Mouse (Mus musculus) lung, embryonic 16.5 days (tissue): ENCODE measurements around the gene Scfd2. TPM values are rescaled to one million over a fixed set of nuclear protein-coding genes. Genes with fewer than 3 reads are reported as not detected.

Experiments
- ATAC-seq: fragments of 200-750 bp; cut with Nextera tagmentation; 2 replicates; pipeline ENCODE4 v1.8.0; 2017; ENCODE audit warnings: low read depth, mild to moderate bottlenecking, moderate library complexity
- H3K27ac ChIP-seq: fragments of 300-500 bp; sonication (generic); 2 replicates; pipeline ENCODE4 v1.5.1; 2014; ENCODE audit warnings: mild to moderate bottlenecking, control low read depth, low read length
- H3K27me3 ChIP-seq: fragments of 300-500 bp; sonication (generic); 2 replicates; pipeline ENCODE4 v1.6.1; 2014; ENCODE audit warnings: low read depth, low read length, mixed read lengths; ENCODE audit not compliant: control insufficient read depth, insufficient read depth
- H3K36me3 ChIP-seq: fragments of 300-500 bp; sonication (generic); 2 replicates; pipeline ENCODE4 v1.6.1; 2014; ENCODE audit warnings: low read length; ENCODE audit not compliant: control insufficient read depth, insufficient read depth
- H3K4me1 ChIP-seq: fragments of 300-500 bp; sonication (generic); replicated peaks from 2 replicates; pipeline ENCODE4 v1.6.1; 2014; ENCODE audit warnings: low read length, mixed read lengths; ENCODE audit not compliant: control insufficient read depth, insufficient read depth
- H3K4me2 ChIP-seq: fragments of 300-500 bp; sonication (generic); 2 replicates; pipeline ENCODE4 v1.6.1; 2014; ENCODE audit warnings: low read depth, low read length, control low read depth
- H3K4me3 ChIP-seq: fragments of 300-500 bp; sonication (generic); 2 replicates; pipeline ENCODE4 v1.5.1; 2014; ENCODE audit warnings: mild to moderate bottlenecking, low read length, control low read depth
- H3K9ac ChIP-seq: fragments of 300-500 bp; sonication (generic); 2 replicates; pipeline ENCODE4 v1.6.1; 2014; ENCODE audit warnings: low read length, control low read depth
- H3K9me3 ChIP-seq: fragments of 300-500 bp; sonication (generic); 2 replicates; pipeline ENCODE4 v1.6.1; 2016; ENCODE audit warnings: low read length; ENCODE audit not compliant: control insufficient read depth
- WGBS: fragments of 180-500 bp; shearing (Covaris S2); extraction: QIAGEN DNeasy Blood & Tissue Kit; methylation state at CpG from one replicate; pipeline ENCODE4 v1.1.7; 2014; 5-methylcytosine and 5-hydroxymethylcytosine counted together
- polyA plus RNA-seq: library from polyadenylated mRNA; unstranded; fragments of >200 nt; fragmentation: Nextera tagmentation; extraction: Ambion mirVana; gene quantifications from 2 replicates; pipeline ENCODE4 v1.2.1, GENCODE M21; 2015

Scfd2 gene
- polyA plus RNA-seq, 1 experiment from 2014 or later = 19.1 TPM

GRCm38 (mm10) chr5:74333258-74333657, 198.3 kb downstream of the Scfd2 start:
- H3K9me3 ChIP-seq = no peaks in the 10 kb centered on the region
- H3K36me3 ChIP-seq = no peaks in the 10 kb centered on the region
- H3K4me1 ChIP-seq = no peaks in the 10 kb centered on the region
- no peak overlapping the region for H3K27ac ChIP-seq
- H3K9ac ChIP-seq = no peak overlapping the region
- no peak overlapping the region for H3K4me3 ChIP-seq
- H3K27me3 ChIP-seq = no peaks in the 10 kb centered on the region
- no peak overlapping the region for H3K4me2 ChIP-seq
- no peak for ATAC-seq
- WGBS = 62% methylated on average over 3 of the region's 3 CpGs

- H3K27me3 ChIP-seq = no peaks in the 10 kb centered on the region
- H3K4me2 ChIP-seq = no peak overlapping the region
- H3K27ac ChIP-seq = no peak overlapping the region
- ATAC-seq = no peak
- no peak overlapping the region for H3K4me3 ChIP-seq
- WGBS = 83% methylated on average over 6 of the region's 6 CpGs
- H3K9ac ChIP-seq = no peak overlapping the region
- no peaks in the 10 kb centered on the region for H3K9me3 ChIP-seq
- no peaks in the 10 kb centered on the region for H3K4me1 ChIP-seq
- H3K36me3 ChIP-seq = no peaks in the 10 kb centered on the region
Observed at GRCm38 (mm10) chr5:74326228-74326627, 205.3 kb downstream of the Scfd2 start.

GRCm38 (mm10) chr5:74321010-74321746, 210.4 kb downstream of the Scfd2 start:
- no peak for ATAC-seq
- Histone ChIP-seq H3K27ac (no peak overlapping the region), H3K4me2 (no peak overlapping the region), H3K27me3 (no peaks in the 10 kb centered on the region), H3K9ac (no peak overlapping the region), H3K9me3 (no peaks in the 10 kb centered on the region), H3K4me1 (no peaks in the 10 kb centered on the region), H3K4me3 (no peak overlapping the region), H3K36me3 (no peaks in the 10 kb centered on the region)
- WGBS = 68% methylated on average over 10 of the region's 10 CpGs

GRCm38 (mm10) chr5:74319551-74319950, 212.0 kb downstream of the Scfd2 start:
- WGBS = 69% methylated on average over 2 of the region's 2 CpGs

GRCm38 (mm10) chr5:74317174-74317573, 214.4 kb downstream of the Scfd2 start:
- 80% methylated on average over 3 of the region's 3 CpGs for WGBS
- Histone ChIP-seq H3K27me3 (no peaks in the 10 kb centered on the region), H3K9me3 (no peaks in the 10 kb centered on the region), H3K9ac (no peak overlapping the region), H3K4me2 (no peak overlapping the region), H3K4me1 (no peaks in the 10 kb centered on the region), H3K27ac (no peak overlapping the region), H3K36me3 (no peaks in the 10 kb centered on the region), H3K4me3 (no peak overlapping the region)
- ATAC-seq = no peak

More at GRCm38 (mm10) chr5:74319551-74319950, 212.0 kb downstream of the Scfd2 start:
- Histone ChIP-seq H3K9me3 (no peaks in the 10 kb centered on the region), H3K4me3 (no peak overlapping the region), H3K27ac (no peak overlapping the region), H3K4me2 (no peak overlapping the region), H3K36me3 (no peaks in the 10 kb centered on the region), H3K4me1 (no peaks in the 10 kb centered on the region), H3K9ac (no peak overlapping the region), H3K27me3 (no peaks in the 10 kb centered on the region)
- no peak for ATAC-seq

- no peak for ATAC-seq
- 88% methylated on average over 11 of the region's 11 CpGs for WGBS
- no peak overlapping the region for H3K27ac ChIP-seq
- no peaks in the 10 kb centered on the region for H3K9me3 ChIP-seq
- no peak overlapping the region for H3K4me3 ChIP-seq
- H3K4me2 ChIP-seq = no peak overlapping the region
- no peaks in the 10 kb centered on the region for H3K27me3 ChIP-seq
- H3K9ac ChIP-seq = no peak overlapping the region
- no peaks in the 10 kb centered on the region for H3K4me1 ChIP-seq
- no peaks in the 10 kb centered on the region for H3K36me3 ChIP-seq
Observed at GRCm38 (mm10) chr5:74316333-74316945, 215.1 kb downstream of the Scfd2 start.

GRCm38 (mm10) chr5:74315471-74316245, 215.9 kb downstream of the Scfd2 start:
- Histone ChIP-seq H3K27me3 (no peaks in the 10 kb centered on the region), H3K27ac (no peak overlapping the region), H3K4me1 (no peaks in the 10 kb centered on the region), H3K4me2 (no peak overlapping the region), H3K4me3 (no peak overlapping the region), H3K36me3 (no peaks in the 10 kb centered on the region), H3K9ac (no peak overlapping the region), H3K9me3 (no peaks in the 10 kb centered on the region)
- WGBS = 63% methylated on average over 12 of the region's 12 CpGs
- no peak for ATAC-seq

- Histone ChIP-seq H3K9ac (no peak overlapping the region), H3K9me3 (no peaks in the 10 kb centered on the region), H3K4me2 (no peak overlapping the region), H3K36me3 (no peaks in the 10 kb centered on the region), H3K27ac (no peak overlapping the region), H3K4me3 (no peak overlapping the region), H3K27me3 (no peaks in the 10 kb centered on the region), H3K4me1 (no peaks in the 10 kb centered on the region)
- no peak for ATAC-seq
- WGBS = 87% methylated on average over 6 of the region's 6 CpGs
Observed at GRCm38 (mm10) chr5:74314501-74314900, 217.1 kb downstream of the Scfd2 start.

- Histone ChIP-seq H3K4me3 (no peak overlapping the region), H3K4me2 (no peak overlapping the region), H3K27me3 (no peaks in the 10 kb centered on the region), H3K9ac (no peak overlapping the region), H3K36me3 (no peaks in the 10 kb centered on the region), H3K9me3 (no peaks in the 10 kb centered on the region), H3K4me1 (no peaks in the 10 kb centered on the region), H3K27ac (no peak overlapping the region)
- ATAC-seq = no peak
- WGBS = 83% methylated on average over 7 of the region's 7 CpGs
Observed at GRCm38 (mm10) chr5:74313542-74313941, 218.0 kb downstream of the Scfd2 start.
